Comparison of ENCODE assay signal across 8 mouse cellular contexts in the genomic region with DNA sequence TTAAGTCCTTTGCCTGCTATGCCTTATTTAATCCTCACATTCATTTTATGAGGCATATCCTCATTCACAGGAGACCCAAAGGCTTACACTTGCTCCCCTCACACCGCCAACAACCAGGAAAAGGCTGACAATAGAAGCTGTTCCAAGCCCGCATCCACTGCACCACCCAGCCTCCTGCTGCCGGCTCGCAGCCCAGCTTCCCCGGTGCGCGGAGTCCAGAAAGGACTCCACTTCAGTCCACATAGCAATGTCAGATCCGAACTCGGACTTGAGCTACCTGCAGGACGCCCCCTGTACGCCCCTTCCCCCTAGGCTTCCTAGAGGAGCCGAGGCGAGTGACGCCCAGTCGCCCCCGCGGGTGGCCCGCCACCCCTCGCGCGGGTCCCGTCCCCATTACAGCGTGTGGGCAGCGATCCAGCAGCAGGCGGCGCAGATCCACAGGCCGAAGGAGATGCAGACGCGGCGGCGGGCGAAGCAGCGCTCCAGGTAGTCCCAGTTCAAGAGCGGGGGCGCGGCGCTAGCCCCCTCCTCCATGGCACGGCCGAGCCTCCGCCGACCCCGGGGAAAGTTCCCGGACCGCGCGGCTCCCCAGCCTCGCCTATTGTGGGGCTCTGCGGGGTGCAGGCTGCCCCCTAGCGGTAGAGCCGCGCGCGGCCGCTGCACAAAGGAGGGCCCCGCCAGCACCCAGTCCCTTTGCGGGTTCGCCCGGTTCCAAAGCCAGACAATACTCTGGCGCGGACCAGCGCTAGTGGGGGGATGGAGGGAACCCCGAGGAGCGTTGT. TPM values are rescaled to one million over a fixed set of nuclear protein-coding genes. Genes with fewer than 3 reads are reported as not detected.
DNase-seq lines count a peak whose midpoint lies in the region; ATAC-seq and TF ChIP-seq lines count a peak whose summit lies in the region.

No protein-coding gene starts in this region.

- no peaks in the 10 kb centered on the region for H3K79me2 ChIP-seq in C2C12 (ENCODE audit: control insufficient read depth, insufficient read depth)

- no peak overlapping the region for H3K27ac ChIP-seq in bone marrow macrophage, adult 2 months (ENCODE audit: insufficient read depth, low read depth, low read length)
- H3K27ac ChIP-seq in embryonic fibroblast, embryonic 13.5 days (ENCODE audit: insufficient read depth, low read length) = no peak overlapping the region
- H3K27ac ChIP-seq in heart, embryonic 11.5 days (ENCODE audit: low read depth, low read length) = peak overlapping the region; percentile 59
- 0 out of 2 replicates have a peak overlapping the region, but pooled peaks have one; percentile 3 for H3K27ac ChIP-seq in kidney, embryonic 14.5 days (ENCODE audit: low read depth, low read length)
- H3K27ac ChIP-seq in limb, embryonic 15.5 days = 0 out of 2 replicates have a peak overlapping the region, but pooled peaks have one; percentile 58
- peak overlapping the region; percentile 96 for H3K27ac ChIP-seq in midbrain, postnatal 0 days (ENCODE audit: low read depth, low read length)

- no peaks in the 10 kb centered on the region for H3K79me3 ChIP-seq in C2C12 (ENCODE audit: low read depth)

- peak; percentile 93 for TF ChIP-seq CTCF in C2C12 (IDR thresholded peaks at IDR 0.05; ENCODE audit: control insufficient read depth, insufficient read depth, insufficient read length)
- TF ChIP-seq CTCF in bone marrow macrophage, adult 2 months (IDR thresholded peaks at IDR 0.05; ENCODE audit: low read depth, low read length) = peak; percentile 50; the same call in 1 of the 2 replicates
- TF ChIP-seq CTCF in embryonic fibroblast, embryonic 13.5 days (IDR thresholded peaks at IDR 0.05; ENCODE audit: borderline replicate concordance, insufficient read depth, low read length) = peak; percentile 31; the same call in 1 of the 2 replicates
- TF ChIP-seq CTCF in midbrain, postnatal 0 days (IDR thresholded peaks at IDR 0.05) = peak; percentile 92

- peak overlapping the region; percentile 95 for H3K9ac ChIP-seq in heart, embryonic 11.5 days (ENCODE audit: low read depth, low read length)
- H3K9ac ChIP-seq in kidney, embryonic 14.5 days (ENCODE audit: low read depth, low read length) = peak overlapping the region; percentile 94
- H3K9ac ChIP-seq in limb, embryonic 15.5 days = peak overlapping the region; percentile 82
- H3K9ac ChIP-seq in midbrain, postnatal 0 days (replicated peaks; ENCODE audit: low read length, poor library complexity, severe bottlenecking) = peak overlapping the region; percentile 97

- WGBS in heart, embryonic 11.5 days (ENCODE audit: insufficient replicate concordance) = under 1% methylated on average over 62 of the region's 63 CpGs
- under 1% methylated on average over 63 of the region's 63 CpGs for WGBS in kidney, embryonic 14.5 days
- WGBS in limb, embryonic 15.5 days = under 1% methylated on average over 53 of the region's 63 CpGs
- under 1% methylated on average over 61 of the region's 63 CpGs for WGBS in midbrain, postnatal 0 days

- H3K4me1 ChIP-seq in bone marrow macrophage, adult 2 months (ENCODE audit: control insufficient read depth, insufficient read depth, low read length) = peaks cover 6% of the 10 kb centered on the region; the same call in 1 of the 2 replicates
- H3K4me1 ChIP-seq in embryonic fibroblast, embryonic 13.5 days (ENCODE audit: control insufficient read depth, insufficient read depth, low read length) = peaks cover 7% of the 10 kb centered on the region; the same call in 1 of the 2 replicates
- peaks cover 17% of the 10 kb centered on the region for H3K4me1 ChIP-seq in heart, embryonic 11.5 days (ENCODE audit: control insufficient read depth, insufficient read depth, low read length)
- peaks cover 11% of the 10 kb centered on the region; the same call in 1 of the 2 replicates for H3K4me1 ChIP-seq in kidney, embryonic 14.5 days (ENCODE audit: control insufficient read depth, insufficient read depth, low read length)
- peaks cover 29% of the 10 kb centered on the region for H3K4me1 ChIP-seq in limb, embryonic 15.5 days
- peaks cover 15% of the 10 kb centered on the region for H3K4me1 ChIP-seq in midbrain, postnatal 0 days (ENCODE audit: insufficient read depth, low read length)

- peak overlapping the region; percentile 80 for H3ac ChIP-seq in C2C12 (ENCODE audit: control insufficient read depth, insufficient read length, low read depth)

- no peaks in the 10 kb centered on the region for H3K9me3 ChIP-seq in heart, embryonic 11.5 days (replicated peaks; ENCODE audit: control insufficient read depth, low read length)
- peaks cover 7% of the 10 kb centered on the region for H3K9me3 ChIP-seq in kidney, embryonic 14.5 days (ENCODE audit: control insufficient read depth, low read length)
- no peaks in the 10 kb centered on the region for H3K9me3 ChIP-seq in limb, embryonic 15.5 days
- peaks cover 4% of the 10 kb centered on the region; the same call in 1 of the 2 replicates for H3K9me3 ChIP-seq in midbrain, postnatal 0 days (ENCODE audit: low read length)

- ATAC-seq in heart, embryonic 11.5 days (replicated peaks; ENCODE audit: insufficient number of reproducible peaks, low FRiP score, low TSS enrichment) = peak; percentile 65
- peak; percentile 92 for ATAC-seq in kidney, embryonic 14.5 days (ENCODE audit: low FRiP score, low TSS enrichment)
- peak; percentile 77; the same call in 1 of the 2 replicates for ATAC-seq in limb, embryonic 15.5 days (ENCODE audit: insufficient number of reproducible peaks, low FRiP score, low TSS enrichment, low read depth)
- peak; percentile 89 for ATAC-seq in midbrain, postnatal 0 days (ENCODE audit: low FRiP score)

- H3K27me3 ChIP-seq in C2C12 (ENCODE audit: control insufficient read depth, insufficient read depth, insufficient read length) = no peaks in the 10 kb centered on the region
- no peaks in the 10 kb centered on the region for H3K27me3 ChIP-seq in heart, embryonic 11.5 days (ENCODE audit: control insufficient read depth, insufficient read depth, low read length)
- H3K27me3 ChIP-seq in kidney, embryonic 14.5 days (ENCODE audit: control insufficient read depth, insufficient read depth, low read length) = no peaks in the 10 kb centered on the region
- no peaks in the 10 kb centered on the region for H3K27me3 ChIP-seq in limb, embryonic 15.5 days
- H3K27me3 ChIP-seq in midbrain, postnatal 0 days (ENCODE audit: insufficient read depth, low read length) = no peaks in the 10 kb centered on the region

- H3K36me3 ChIP-seq in C2C12 (ENCODE audit: control insufficient read depth, insufficient read depth) = no peaks in the 10 kb centered on the region
- peaks cover 8% of the 10 kb centered on the region for H3K36me3 ChIP-seq in heart, embryonic 11.5 days (ENCODE audit: control insufficient read depth, insufficient read depth, low read length)
- peaks cover 7% of the 10 kb centered on the region; the same call in 1 of the 2 replicates for H3K36me3 ChIP-seq in kidney, embryonic 14.5 days (ENCODE audit: control insufficient read depth, insufficient read depth, low read length)
- H3K36me3 ChIP-seq in limb, embryonic 15.5 days = peaks cover 14% of the 10 kb centered on the region
- H3K36me3 ChIP-seq in midbrain, postnatal 0 days (ENCODE audit: insufficient read depth, low read length) = peaks cover 15% of the 10 kb centered on the region; the same call in 1 of the 2 replicates

- TF ChIP-seq POLR2A in bone marrow macrophage, adult 2 months (IDR thresholded peaks at IDR 0.05; ENCODE audit: borderline replicate concordance, low read depth, low read length) = no peak
- no peak for TF ChIP-seq POLR2A in embryonic fibroblast, embryonic 13.5 days (IDR thresholded peaks at IDR 0.05; ENCODE audit: low read depth, low read length)

- peak overlapping the region; percentile 82 for H3K4me2 ChIP-seq in heart, embryonic 11.5 days
- peak overlapping the region; percentile 85 for H3K4me2 ChIP-seq in kidney, embryonic 14.5 days (replicated peaks; ENCODE audit: low read depth, low read length)
- H3K4me2 ChIP-seq in limb, embryonic 15.5 days = peak overlapping the region; percentile 87
- H3K4me2 ChIP-seq in midbrain, postnatal 0 days (ENCODE audit: low read depth, low read length, poor library complexity, severe bottlenecking) = peak overlapping the region; percentile 76

- peak; percentile 68 for DNase-seq in midbrain, postnatal 0 days (ENCODE audit: low spot score)
- peak; percentile 80 to 81 for DNase-seq in spleen, postnatal 10 days (ENCODE audit: low spot score in 2 of 2)

- peak overlapping the region; percentile 31 for H3K4me3 ChIP-seq in C2C12 (ENCODE audit: insufficient read depth, poor library complexity, severe bottlenecking)
- peak overlapping the region; percentile 65 for H3K4me3 ChIP-seq in bone marrow macrophage, adult 2 months (ENCODE audit: insufficient read depth, low read length)
- peak overlapping the region; percentile 48 for H3K4me3 ChIP-seq in embryonic fibroblast, embryonic 13.5 days (ENCODE audit: insufficient read depth, low read length)
- peak overlapping the region; percentile 83 for H3K4me3 ChIP-seq in heart, embryonic 11.5 days (ENCODE audit: low read depth, low read length)
- peak overlapping the region; percentile 79 for H3K4me3 ChIP-seq in kidney, embryonic 14.5 days (ENCODE audit: low read length)
- peak overlapping the region; percentile 64 for H3K4me3 ChIP-seq in limb, embryonic 15.5 days
- peak overlapping the region; percentile 87 for H3K4me3 ChIP-seq in midbrain, postnatal 0 days (ENCODE audit: low read depth, low read length)

RNA-seq across cellular contexts. Expression of gene Tmem44, which starts 0.5 kb away (rescaled TPM):
- polyA plus RNA-seq in C2C12 (2012; fragmentation: generic; extraction: Trizol) = 1.1 TPM
- not detected in 2 replicates for polyA plus RNA-seq in bone marrow macrophage, adult 2 months (2012; ENCODE audit: insufficient read depth, insufficient read length, missing spikeins)
- 6.9 and 8.0 TPM in 2 replicates for polyA plus RNA-seq in embryonic fibroblast, embryonic 13.5 days (2011; ENCODE audit: insufficient read length, low read depth, missing spikeins)
- polyA plus RNA-seq in heart, embryonic 11.5 days (2014; fragmentation: Nextera tagmentation; extraction: Ambion mirVana) = 16.4 and 17.2 TPM in 2 replicates
- polyA plus RNA-seq in kidney, embryonic 14.5 days (2014; fragmentation: Nextera tagmentation; extraction: Ambion mirVana) = 14.1 and 15.1 TPM in 2 replicates
- 17.1 and 18.8 TPM in 2 replicates for polyA plus RNA-seq in limb, embryonic 15.5 days (2015; fragmentation: Nextera tagmentation; extraction: Ambion mirVana)
- 114 and 124 TPM in 2 replicates for total RNA-seq in midbrain, postnatal 0 days (2014; rRNA removed)
- polyA plus RNA-seq in midbrain, postnatal 0 days (2015; fragmentation: Nextera tagmentation; extraction: Ambion mirVana) = 64.3 and 67.7 TPM in 2 replicates

RNA-seq across cellular contexts. Expression of gene Lsg1, which starts 37.2 kb away (rescaled TPM):
- polyA plus RNA-seq in C2C12 (2012; fragmentation: generic; extraction: Trizol) = 28.8 TPM
- polyA plus RNA-seq in bone marrow macrophage, adult 2 months (2012; ENCODE audit: insufficient read depth, insufficient read length, missing spikeins) = 18.2 and 21.1 TPM in 2 replicates
- polyA plus RNA-seq in embryonic fibroblast, embryonic 13.5 days (2011; ENCODE audit: insufficient read length, low read depth, missing spikeins) = 31.3 and 39.0 TPM in 2 replicates
- polyA plus RNA-seq in heart, embryonic 11.5 days (2014; fragmentation: Nextera tagmentation; extraction: Ambion mirVana) = 47.8 and 51.3 TPM in 2 replicates
- 56.8 and 74.8 TPM in 2 replicates for polyA plus RNA-seq in kidney, embryonic 14.5 days (2014; fragmentation: Nextera tagmentation; extraction: Ambion mirVana)
- polyA plus RNA-seq in limb, embryonic 15.5 days (2015; fragmentation: Nextera tagmentation; extraction: Ambion mirVana) = 57.2 and 66.1 TPM in 2 replicates
- total RNA-seq in midbrain, postnatal 0 days (2014; rRNA removed) = 16.5 and 17.5 TPM in 2 replicates
- polyA plus RNA-seq in midbrain, postnatal 0 days (2015; fragmentation: Nextera tagmentation; extraction: Ambion mirVana) = 38.1 and 43.7 TPM in 2 replicates

RNA-seq across cellular contexts. Expression of gene Fam43a, which starts 49.4 kb away (rescaled TPM):
- 0.46 TPM for polyA plus RNA-seq in C2C12 (2012; fragmentation: generic; extraction: Trizol)
- 22.4 and 23.3 TPM in 2 replicates for polyA plus RNA-seq in bone marrow macrophage, adult 2 months (2012; ENCODE audit: insufficient read depth, insufficient read length, missing spikeins)
- 19.4 and 19.5 TPM in 2 replicates for polyA plus RNA-seq in embryonic fibroblast, embryonic 13.5 days (2011; ENCODE audit: insufficient read length, low read depth, missing spikeins)
- 5.7 and 6.6 TPM in 2 replicates for polyA plus RNA-seq in heart, embryonic 11.5 days (2014; fragmentation: Nextera tagmentation; extraction: Ambion mirVana)
- polyA plus RNA-seq in kidney, embryonic 14.5 days (2014; fragmentation: Nextera tagmentation; extraction: Ambion mirVana) = 7.2 and 9.2 TPM in 2 replicates
- 23.2 and 25.6 TPM in 2 replicates for polyA plus RNA-seq in limb, embryonic 15.5 days (2015; fragmentation: Nextera tagmentation; extraction: Ambion mirVana)
- total RNA-seq in midbrain, postnatal 0 days (2014; rRNA removed) = 21.1 and 22.3 TPM in 2 replicates
- polyA plus RNA-seq in midbrain, postnatal 0 days (2015; fragmentation: Nextera tagmentation; extraction: Ambion mirVana) = 10.1 and 11.5 TPM in 2 replicates

Comparison
In these comparisons a context has a peak if more than half of its experiments do, and no peak if none do; other contexts are left out.
1. H3K4me3 ChIP-seq: peak in every context shown above with its lines; median percentile 87 in midbrain, postnatal 0 days; 83 in heart, embryonic 11.5 days; 79 in kidney, embryonic 14.5 days; 65 in bone marrow macrophage, adult 2 months; 64 in limb, embryonic 15.5 days; 48 in embryonic fibroblast, embryonic 13.5 days; 31 in C2C12.
2. CTCF ChIP-seq: peak in every context shown above with its lines; median percentile 93 in C2C12; 92 in midbrain, postnatal 0 days; 50 in bone marrow macrophage, adult 2 months; 31 in embryonic fibroblast, embryonic 13.5 days.
3. H3K27ac ChIP-seq: peak in heart, embryonic 11.5 days (single experiment), kidney, embryonic 14.5 days (single experiment), limb, embryonic 15.5 days (single experiment) and midbrain, postnatal 0 days (single experiment); none in bone marrow macrophage, adult 2 months (single experiment) and embryonic fibroblast, embryonic 13.5 days (single experiment).
4. Peak in every context shown above with its lines, with median percentiles within 50 percentile points of each other: ATAC-seq, H3K4me2 ChIP-seq and H3K9ac ChIP-seq.